Mouse (Mus musculus) layer of hippocampus, postnatal 36 days (tissue): Measurements from ENCODE around the gene Fntb. TPM values are rescaled to one million over a fixed set of nuclear protein-coding genes. Genes with fewer than 3 reads are reported as not detected.

Source experiments
- DNase-seq, 2 experiments: peaks; one replicate each; pipeline ENCODE4 v3.0.0; 2022
- total RNA-seq, 2 experiments: library from RNA; stranded (reverse); gene quantifications; 2 replicates each; pipeline ENCODE4 v1.2.3; 2021

The Fntb gene
- total RNA-seq, 2 experiments from 2014 or later, result 24.3 to 27.1 TPM

DNA sequence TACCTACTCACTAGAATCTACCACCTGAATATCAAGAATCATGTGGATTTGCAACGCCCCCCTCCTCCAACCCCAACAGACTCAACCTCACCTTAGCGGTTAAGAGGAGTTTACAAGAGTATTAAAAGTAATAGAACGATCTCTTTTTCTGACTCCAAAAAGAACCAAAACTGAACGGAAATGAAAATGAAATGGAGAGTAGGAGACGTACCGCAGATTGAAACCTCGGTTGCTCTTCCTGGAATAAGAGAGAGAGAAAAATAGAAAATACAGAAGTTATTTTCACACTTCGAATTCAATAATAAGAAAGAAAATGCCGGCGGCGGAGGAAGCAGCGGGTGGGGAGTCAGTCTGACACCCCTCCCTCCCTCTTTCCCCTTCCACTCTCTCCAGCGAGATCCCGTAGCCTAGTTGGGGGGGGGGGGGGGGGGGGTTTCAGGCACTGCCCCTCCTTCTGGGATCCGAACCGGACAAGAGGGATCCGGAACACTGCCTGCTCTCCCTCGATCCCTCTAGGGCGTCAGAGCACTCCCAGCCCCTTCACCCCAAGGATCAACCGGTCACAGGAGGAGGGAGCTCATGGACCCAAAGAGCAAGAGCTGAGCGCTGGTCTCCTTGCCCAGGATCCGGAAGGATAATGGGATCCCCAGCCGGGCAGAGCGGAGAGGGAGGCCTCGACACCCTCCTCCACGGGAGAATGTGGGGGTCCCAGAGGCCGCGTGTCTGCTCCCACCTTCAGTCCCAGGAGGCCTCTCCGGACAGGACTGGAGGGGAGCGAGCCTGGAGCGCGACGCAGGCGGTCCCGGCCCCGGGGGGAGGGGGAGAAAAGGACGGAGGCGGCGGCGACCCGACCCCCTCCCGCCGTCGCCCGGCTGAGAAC lies 195.9 kb downstream of the Fntb start:
- DNase-seq, result peak; percentile 26 to 51

GRCm38 (mm10) chr12:76961932-76962891 lies 196.8 kb downstream of the Fntb start, which contains the start of gene Max:
Gene Max (minus strand): TSS chr12:76962201.
- DNase-seq, result peak; percentile 99 to 100

DNA sequence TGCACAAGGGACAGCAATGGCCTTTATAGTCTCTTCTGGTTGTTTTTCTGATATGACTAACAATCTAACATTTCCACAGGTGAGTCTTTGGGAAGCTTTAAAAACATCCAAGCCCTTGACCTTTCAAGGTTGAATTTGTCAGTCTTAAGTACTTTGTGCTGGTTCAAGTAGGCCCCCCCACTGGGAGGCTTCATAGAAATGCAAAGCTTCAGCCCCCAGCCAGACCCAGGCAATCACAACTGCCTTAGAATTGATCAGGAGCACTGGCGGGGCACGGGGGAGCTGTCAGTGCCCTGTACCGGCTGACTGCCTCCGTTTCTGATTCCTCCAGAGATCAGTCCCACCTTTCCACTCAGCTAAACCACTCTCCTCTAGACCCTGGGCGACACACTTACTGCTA lies 199.7 kb downstream of the Fntb start:
- no peak for DNase-seq

DNA sequence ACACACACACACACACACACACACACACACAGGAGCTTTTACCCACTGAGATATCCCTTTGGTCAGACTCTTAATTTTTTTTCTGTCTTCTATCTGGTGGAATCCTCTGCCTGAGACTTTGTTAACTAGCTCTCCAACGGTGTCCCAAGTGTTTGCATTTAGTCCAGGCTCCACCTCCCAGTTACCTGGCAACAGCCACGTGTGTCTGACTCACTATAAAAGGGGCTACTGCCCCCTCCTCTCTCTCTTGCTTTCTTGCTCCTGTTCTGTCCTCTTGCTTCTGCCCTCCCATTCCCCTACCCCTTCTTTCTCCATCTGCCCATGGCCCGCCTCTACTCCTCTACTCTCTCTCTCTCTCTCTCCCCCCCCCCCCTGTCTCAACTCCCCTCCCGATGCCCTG lies 200.5 kb downstream of the Fntb start:
- DNase-seq, result no peak

Other genes starting within 250 kb of the Fntb start
- gene Plekhg3, start 234.7 kb upstream of the Fntb start, total RNA-seq, result 10 to 100 TPM; 22.9 to 23.2 TPM
- 100 to 1,000 TPM; 126 to 127 TPM for gene Sptb, start 55.0 kb upstream of the Fntb start, total RNA-seq
- 10 to 100 TPM; 33.0 to 34.6 TPM for gene Churc1, start 51 bp upstream of the Fntb start, total RNA-seq
- gene Gpx2, start 30.0 kb downstream of the Fntb start, total RNA-seq, result under 1 TPM; 0.27 to 0.51 TPM
- 100 to 1,000 TPM; 182 to 188 TPM for gene Rab15, start 57.3 kb downstream of the Fntb start, total RNA-seq
- 10 to 100 TPM; 72.0 to 76.5 TPM for gene Max, start 196.6 kb downstream of the Fntb start, total RNA-seq